Mouse (Mus musculus) thymus, adult 2 months (tissue): ENCODE measurements around the gene Kcng4.

Experiments
- CTCF ChIP-seq: fragments of 200-500 bp; IDR thresholded peaks from 2 replicates; pipeline ENCODE4 v1.5.1; 2012; ENCODE audit warnings: mild to moderate bottlenecking, control low read depth, low read length, moderate library complexity, borderline replicate concordance; ENCODE audit not compliant: control insufficient read depth, poor library complexity, insufficient read depth; ENCODE audit errors: extremely low read depth
- POLR2A ChIP-seq: fragments of 200-500 bp; IDR thresholded peaks from 2 replicates; pipeline ENCODE4 v1.6.1; 2012; ENCODE audit warnings: mild to moderate bottlenecking, low read length, control low read depth, moderate library complexity; ENCODE audit not compliant: control insufficient read depth, poor library complexity, insufficient read depth; ENCODE audit errors: extremely low read depth

GRCm38 (mm10) chr8:119670419-119671091 is 35.1 kb upstream of the Kcng4 start:
- TF ChIP-seq CTCF = no peak
- no peak for TF ChIP-seq POLR2A
